Mouse (Mus musculus) kidney, postnatal 0 days (tissue): ENCODE data around the gene Zbtb12. TPM values are rescaled to one million over a fixed set of nuclear protein-coding genes. Genes with fewer than 3 reads are reported as not detected.
A peak's percentile ranks its signal among the peaks of the same experiment; 100 is the strongest.

ENCODE experiments used
- ATAC-seq: fragments of 200-750 bp; cut with Nextera tagmentation; replicated peaks from 2 replicates; pipeline ENCODE4 v1.8.0; 2017; ENCODE audit warnings: low read depth, moderate number of reproducible peaks, moderate TSS enrichment, moderate library complexity; ENCODE audit not compliant: low FRiP score
- DNase-seq: peaks from one replicate; pipeline ENCODE4 v3.0.0-alpha.2; 2016; ENCODE audit warnings: low spot score
- H3K27ac ChIP-seq: fragments of 300-500 bp; sonication (generic); 2 replicates; pipeline ENCODE4 v1.5.1; 2014; ENCODE audit warnings: mild to moderate bottlenecking
- H3K27me3 ChIP-seq: fragments of 300-500 bp; sonication (generic); 2 replicates; pipeline ENCODE4 v1.6.1; 2014; ENCODE audit warnings: low read length, mixed read lengths; ENCODE audit not compliant: insufficient read depth
- H3K36me3 ChIP-seq: fragments of 300-500 bp; sonication (generic); 2 replicates; pipeline ENCODE4 v1.6.1; 2014; ENCODE audit warnings: low read length, mixed read lengths; ENCODE audit not compliant: insufficient read depth
- H3K4me1 ChIP-seq: fragments of 300-500 bp; sonication (generic); replicated peaks from 2 replicates; pipeline ENCODE4 v1.6.1; 2014; ENCODE audit warnings: antibody characterized with exemption, low read length, mixed read lengths; ENCODE audit not compliant: insufficient read depth
- H3K4me2 ChIP-seq: fragments of 300-500 bp; sonication (generic); 2 replicates; pipeline ENCODE4 v1.6.1; 2014; ENCODE audit warnings: mild to moderate bottlenecking, low read length, moderate library complexity, mixed read lengths
- H3K4me3 ChIP-seq: fragments of 300-500 bp; sonication (generic); replicated peaks from 2 replicates; pipeline ENCODE4 v1.5.1; 2014; ENCODE audit warnings: low read depth, low read length
- H3K9ac ChIP-seq: fragments of 300-500 bp; sonication (generic); 2 replicates; pipeline ENCODE4 v1.6.1; 2014; ENCODE audit warnings: low read depth, low read length
- H3K9me3 ChIP-seq: fragments of 300-500 bp; sonication (generic); replicated peaks from 2 replicates; pipeline ENCODE4 v1.6.1; 2016; ENCODE audit warnings: low read length, inconsistent platforms, mixed read lengths
- CTCF ChIP-seq: IDR thresholded peaks from 2 replicates; pipeline ENCODE4 v1.5.1; 2016; ENCODE audit warnings: antibody characterized with exemption, low read depth, mild to moderate bottlenecking, moderate library complexity
- WGBS: fragments of 180-500 bp; shearing (Covaris S2); extraction: QIAGEN DNeasy Blood & Tissue Kit; methylation state at CpG from one replicate; pipeline ENCODE4 v1.1.7; 2014; 5-methylcytosine and 5-hydroxymethylcytosine counted together
- polyA plus RNA-seq: library from polyadenylated mRNA; unstranded; fragments of >200 nt; fragmentation: Nextera tagmentation; extraction: Ambion mirVana; gene quantifications from 2 replicates; pipeline ENCODE4 v1.2.1, GENCODE M21; 2015

Zbtb12 gene
- polyA plus RNA-seq, 1 experiment from 2014 or later: 3.4 TPM

- H3K4me1 ChIP-seq: peaks cover 4% of the 10 kb centered on the region; the same call in 1 of the 2 replicates
- H3K27ac ChIP-seq: no peak overlapping the region
- H3K9ac ChIP-seq: no peak overlapping the region
- no peak for DNase-seq
- H3K4me2 ChIP-seq: no peak overlapping the region
- ATAC-seq: no peak
- H3K9me3 ChIP-seq: no peaks in the 10 kb centered on the region
- 83% methylated on average over 6 of the region's 6 CpGs for WGBS
- no peak for TF ChIP-seq CTCF
- no peak overlapping the region for H3K4me3 ChIP-seq
- H3K27me3 ChIP-seq: no peaks in the 10 kb centered on the region
- peaks cover 52% of the 10 kb centered on the region for H3K36me3 ChIP-seq
Observed at GRCm38 (mm10) chr17:34840736-34841307, 38.5 kb upstream of the Zbtb12 start.

DNA sequence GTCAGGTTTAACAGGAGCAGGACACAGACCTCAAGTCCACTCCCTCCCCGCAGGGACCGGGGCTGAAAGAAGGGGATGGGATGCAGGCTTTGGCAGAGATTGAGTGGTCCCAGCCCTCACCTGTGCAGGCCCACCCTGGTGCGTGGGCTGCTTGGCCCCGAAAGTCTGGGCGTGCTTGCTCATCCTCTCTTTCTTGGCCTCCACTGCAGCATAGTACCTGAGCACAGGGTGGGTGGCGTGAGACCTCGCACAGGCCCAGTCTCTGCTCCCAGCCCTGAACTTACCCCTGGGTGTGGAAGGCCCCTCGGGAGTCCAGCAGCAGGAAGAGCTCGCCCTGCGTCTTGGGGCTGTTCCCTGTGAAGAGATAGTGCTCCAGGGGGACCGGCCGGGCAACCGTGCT is 34.4 kb upstream of the Zbtb12 start:
- Histone ChIP-seq H3K36me3 (peaks cover 69% of the 10 kb centered on the region), H3K9ac (no peak overlapping the region), H3K27me3 (no peaks in the 10 kb centered on the region), H3K9me3 (no peaks in the 10 kb centered on the region), H3K4me3 (no peak overlapping the region), H3K4me1 (no peaks in the 10 kb centered on the region), H3K4me2 (no peak overlapping the region), H3K27ac (no peak overlapping the region)
- no peak for DNase-seq
- ATAC-seq: no peak
- TF ChIP-seq CTCF: no peak
- WGBS: 94% methylated on average over 13 of the region's 13 CpGs

GRCm38 (mm10) chr17:34847192-34847591 is 32.1 kb upstream of the Zbtb12 start:
- Histone ChIP-seq H3K27ac (no peak overlapping the region), H3K36me3 (peaks cover 51% of the 10 kb centered on the region), H3K4me2 (no peak overlapping the region), H3K9me3 (no peaks in the 10 kb centered on the region), H3K4me1 (peaks cover 8% of the 10 kb centered on the region), H3K4me3 (no peak overlapping the region), H3K27me3 (no peaks in the 10 kb centered on the region), H3K9ac (no peak overlapping the region)
- TF ChIP-seq CTCF: no peak
- ATAC-seq: no peak
- WGBS: 89% methylated on average over 6 of the region's 6 CpGs
- no peak for DNase-seq

DNA sequence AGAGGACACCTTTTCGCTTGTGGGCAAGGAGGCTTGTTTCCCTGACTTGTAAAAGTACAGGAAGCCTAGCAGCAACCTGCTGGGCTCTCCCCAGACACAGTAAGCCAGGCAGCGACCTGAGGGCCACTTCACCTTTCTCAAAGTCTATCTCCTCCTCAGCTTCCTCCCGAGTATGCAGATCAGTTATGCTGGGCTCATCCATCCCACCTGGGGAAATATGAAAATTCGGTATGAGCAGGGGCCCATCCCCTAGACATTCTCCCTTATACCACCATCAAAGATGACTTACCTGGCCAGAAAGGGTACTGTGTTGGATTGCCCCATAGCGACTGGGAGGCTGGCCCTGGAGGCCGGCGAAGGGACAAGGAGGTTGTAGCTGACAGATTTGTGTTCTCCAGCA is 31.7 kb upstream of the Zbtb12 start:
- Histone ChIP-seq H3K9me3 (no peaks in the 10 kb centered on the region), H3K27ac (no peak overlapping the region), H3K4me1 (peaks cover 8% of the 10 kb centered on the region), H3K36me3 (peaks cover 53% of the 10 kb centered on the region), H3K4me2 (no peak overlapping the region), H3K4me3 (no peak overlapping the region), H3K9ac (no peak overlapping the region), H3K27me3 (no peaks in the 10 kb centered on the region)
- 91% methylated on average over 7 of the region's 7 CpGs for WGBS
- no peak for ATAC-seq
- no peak for DNase-seq
- TF ChIP-seq CTCF: no peak

DNA sequence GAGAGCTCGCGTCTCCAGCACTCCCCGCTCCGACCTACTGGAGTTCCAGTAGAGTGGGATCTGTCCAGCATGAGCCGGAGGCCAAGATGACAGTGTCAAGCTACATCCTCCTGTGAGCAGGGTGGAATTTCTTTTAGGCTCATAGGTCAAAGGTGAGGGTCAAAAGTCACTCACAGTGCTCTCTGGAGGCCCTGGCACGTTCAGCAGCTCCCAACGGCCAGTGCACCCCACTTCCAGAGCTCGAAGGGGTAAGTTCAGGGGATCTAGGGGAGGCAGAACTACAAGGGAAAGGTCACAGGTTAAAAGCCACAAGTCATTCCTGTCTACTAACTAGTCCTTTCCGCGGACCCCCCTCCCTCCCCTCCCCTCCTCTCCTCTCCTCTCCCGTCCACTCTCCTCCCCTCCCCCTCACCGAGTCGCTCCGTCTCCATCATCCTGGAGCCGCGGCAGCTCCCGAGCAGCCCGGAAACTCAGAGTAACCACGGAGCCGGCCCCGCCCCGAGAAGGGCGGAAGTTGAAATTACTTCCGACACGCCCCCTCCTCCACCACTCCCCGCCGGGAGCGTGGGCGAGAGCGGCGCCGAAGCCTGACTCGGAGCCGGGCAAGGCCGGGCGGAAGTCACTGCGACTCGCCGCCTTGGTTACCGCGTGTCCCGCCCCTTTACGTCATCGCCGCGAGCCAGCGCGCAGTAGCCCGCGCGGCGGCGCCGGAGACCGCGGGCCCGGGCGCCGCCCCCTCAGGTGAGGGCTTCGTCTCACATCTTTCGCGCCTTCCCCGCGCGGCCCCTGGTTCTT is 29.4 kb upstream of the Zbtb12 start, which contains the start of the genes Skiv2l and Nelfe:
Gene Skiv2l (minus strand): TSS at position 489 of the 795 bp plus-strand sequence.
Gene Nelfe (plus strand): TSS at position 670 of the 795 bp plus-strand sequence.
- peaks cover 52% of the 10 kb centered on the region for H3K36me3 ChIP-seq
- ATAC-seq (peak; percentile 96), DNase-seq (peak; percentile 98)
- H3K4me2 ChIP-seq: peak within 1 kb of the TSS; percentile 97
- H3K4me1 ChIP-seq: peaks cover 8% of the 10 kb centered on the region
- H3K9me3 ChIP-seq: no peaks in the 10 kb centered on the region
- H3K4me3 ChIP-seq: peak within 1 kb of the TSS; percentile 87
- no peaks in the 10 kb centered on the region for H3K27me3 ChIP-seq
- H3K9ac ChIP-seq: peak within 1 kb of the TSS; percentile 80
- TF ChIP-seq CTCF: no peak
- H3K27ac ChIP-seq: peak within 1 kb of the TSS; percentile 56; the same call in 1 of the 2 replicates
- 1% methylated on average over 65 of the region's 65 CpGs for WGBS

- H3K4me3 ChIP-seq: peak overlapping the region; percentile 87
- peak overlapping the region; percentile 97 for H3K4me2 ChIP-seq
- DNase-seq (no peak), ATAC-seq (no peak; the same call in 1 of the 2 replicates)
- WGBS: 1% methylated on average over 25 of the region's 25 CpGs
- H3K9ac ChIP-seq: peak overlapping the region; percentile 80
- no peak for TF ChIP-seq CTCF
- no peaks in the 10 kb centered on the region for H3K27me3 ChIP-seq
- peaks cover 8% of the 10 kb centered on the region for H3K4me1 ChIP-seq
- peak overlapping the region; percentile 56; the same call in 1 of the 2 replicates for H3K27ac ChIP-seq
- no peaks in the 10 kb centered on the region for H3K9me3 ChIP-seq
- peaks cover 45% of the 10 kb centered on the region for H3K36me3 ChIP-seq
Observed at GRCm38 (mm10) chr17:34850517-34851125, 28.7 kb upstream of the Zbtb12 start.
